ENCODE assay signal across 8 mouse cellular contexts in genomic region chr4:108363355-108364110, GRCm38 (mm10). TPM values are rescaled to one million over a fixed set of nuclear protein-coding genes. Genes with fewer than 3 reads are reported as not detected.
DNase-seq lines count a peak whose midpoint lies in the region; ATAC-seq and TF ChIP-seq lines count a peak whose summit lies in the region.

No protein-coding gene starts in this region.

- no peak for TF ChIP-seq CTCF in thymus, adult 2 months (IDR thresholded peaks at IDR 0.05; ENCODE audit: borderline replicate concordance, control insufficient read depth, extremely low read depth, insufficient read depth, low read length, poor library complexity)

- no peak for DNase-seq in heart, adult 9 months (ENCODE audit: low spot score in 2 of 2)
- DNase-seq in Muller cell, postnatal 12 days (ENCODE audit: inconsistent ontology term): peak; percentile 73
- no peak for DNase-seq in thymus, adult 2 months

- H3K4me3 ChIP-seq in heart, embryonic 12.5 days: no peak overlapping the region
- H3K4me3 ChIP-seq in hindbrain, embryonic 13.5 days: no peak overlapping the region
- no peak overlapping the region for H3K4me3 ChIP-seq in midbrain, embryonic 12.5 days
- no peak overlapping the region for H3K4me3 ChIP-seq in thymus, adult 2 months (ENCODE audit: control insufficient read depth, insufficient read depth, low read length)

- H3K9me3 ChIP-seq in heart, embryonic 12.5 days (replicated peaks): no peaks in the 10 kb centered on the region
- no peaks in the 10 kb centered on the region for H3K9me3 ChIP-seq in hindbrain, embryonic 13.5 days
- no peaks in the 10 kb centered on the region for H3K9me3 ChIP-seq in midbrain, embryonic 12.5 days

- no peak for ATAC-seq in heart, embryonic 12.5 days (ENCODE audit: insufficient number of reproducible peaks, low FRiP score)
- ATAC-seq in hindbrain, embryonic 13.5 days (ENCODE audit: low FRiP score): no peak
- 0 out of 2 replicates have a peak, but pooled peaks have one; percentile 10 for ATAC-seq in midbrain, embryonic 12.5 days (ENCODE audit: low FRiP score, low read depth)
- no peak for ATAC-seq in frontal cortex, adult (ENCODE audit: low TSS enrichment)
- no peak for ATAC-seq in megakaryocyte-erythroid progenitor cell, adult 5-6 weeks (replicated peaks; ENCODE audit: low FRiP score, low TSS enrichment, poor library complexity, severe bottlenecking)

- H3K4me2 ChIP-seq in heart, embryonic 12.5 days: peak overlapping the region; percentile 40; the same call in 1 of the 2 replicates
- no peak overlapping the region for H3K4me2 ChIP-seq in hindbrain, embryonic 13.5 days
- peak overlapping the region; percentile 30; the same call in 1 of the 2 replicates for H3K4me2 ChIP-seq in midbrain, embryonic 12.5 days (replicated peaks)

- H3K9ac ChIP-seq in heart, embryonic 12.5 days: peak overlapping the region; percentile 32; the same call in 1 of the 2 replicates
- no peak overlapping the region for H3K9ac ChIP-seq in hindbrain, embryonic 13.5 days
- peak overlapping the region; percentile 28; the same call in 1 of the 2 replicates for H3K9ac ChIP-seq in midbrain, embryonic 12.5 days (replicated peaks)

- peak overlapping the region; percentile 92 for H3K27ac ChIP-seq in heart, embryonic 12.5 days (ENCODE audit: poor library complexity, severe bottlenecking)
- H3K27ac ChIP-seq in hindbrain, embryonic 13.5 days: peak overlapping the region; percentile 79; the same call in 1 of the 2 replicates
- H3K27ac ChIP-seq in midbrain, embryonic 12.5 days (replicated peaks): peak overlapping the region; percentile 95
- H3K27ac ChIP-seq in thymus, adult 2 months (ENCODE audit: control insufficient read depth, insufficient read depth, low read length): no peak overlapping the region

- no peaks in the 10 kb centered on the region for H3K36me3 ChIP-seq in heart, embryonic 12.5 days
- H3K36me3 ChIP-seq in hindbrain, embryonic 13.5 days: no peaks in the 10 kb centered on the region
- H3K36me3 ChIP-seq in midbrain, embryonic 12.5 days: no peaks in the 10 kb centered on the region
- H3K36me3 ChIP-seq in thymus, adult 2 months (ENCODE audit: control insufficient read depth, insufficient read depth, low read length): no peaks in the 10 kb centered on the region

- H3K4me1 ChIP-seq in heart, embryonic 12.5 days (replicated peaks): peaks cover 49% of the 10 kb centered on the region
- H3K4me1 ChIP-seq in hindbrain, embryonic 13.5 days (replicated peaks): peaks cover 54% of the 10 kb centered on the region
- peaks cover 52% of the 10 kb centered on the region for H3K4me1 ChIP-seq in midbrain, embryonic 12.5 days
- H3K4me1 ChIP-seq in thymus, adult 2 months (replicated peaks; ENCODE audit: control insufficient read depth, insufficient read depth, low read length): peaks cover 6% of the 10 kb centered on the region

- H3K27me3 ChIP-seq in heart, embryonic 12.5 days (replicated peaks): no peaks in the 10 kb centered on the region
- no peaks in the 10 kb centered on the region for H3K27me3 ChIP-seq in hindbrain, embryonic 13.5 days
- no peaks in the 10 kb centered on the region for H3K27me3 ChIP-seq in midbrain, embryonic 12.5 days
- no peaks in the 10 kb centered on the region for H3K27me3 ChIP-seq in thymus, adult 2 months (ENCODE audit: control insufficient read depth, insufficient read depth, low read length)

- no peak for TF ChIP-seq POLR2A in thymus, adult 2 months (IDR thresholded peaks at IDR 0.05; ENCODE audit: control insufficient read depth, extremely low read depth, insufficient read depth, low read length, poor library complexity)

- 21% methylated on average over 7 of the region's 7 CpGs for WGBS in heart, embryonic 12.5 days
- 12% methylated on average over 7 of the region's 7 CpGs for WGBS in hindbrain, embryonic 13.5 days
- 7% methylated on average over 7 of the region's 7 CpGs for WGBS in midbrain, embryonic 12.5 days
- WGBS in thymus, adult 2 months: 84% methylated on average over 7 of the region's 7 CpGs

RNA-seq across cellular contexts. Expression of gene Shisal2a, which starts 19.6 kb away (rescaled TPM):
- polyA plus RNA-seq in heart, embryonic 12.5 days (2016; fragmentation: Nextera tagmentation; extraction: Ambion mirVana): 1.1 and 1.4 TPM in 2 replicates
- polyA plus RNA-seq in hindbrain, embryonic 13.5 days (2015; fragmentation: Nextera tagmentation; extraction: Ambion mirVana): 4.9 and 5.3 TPM in 2 replicates
- polyA plus RNA-seq in midbrain, embryonic 12.5 days (2016; fragmentation: Nextera tagmentation; extraction: Ambion mirVana): 1.7 and 2.0 TPM in 2 replicates
- not detected in 2 replicates for total RNA-seq in megakaryocyte-erythroid progenitor cell, adult 5-6 weeks (2014; fragmentation: Nextera tagmentation)
- not detected in 2 replicates for total RNA-seq in megakaryocyte-erythroid progenitor cell, adult 5-6 weeks (2017)
- not detected in 2 replicates for polyA plus RNA-seq in thymus, adult 2 months (2012; rRNA removed)

RNA-seq across cellular contexts. Expression of gene Coa7, which starts 35.6 kb away (rescaled TPM):
- 46.6 and 46.8 TPM in 2 replicates for polyA plus RNA-seq in heart, embryonic 12.5 days (2016; fragmentation: Nextera tagmentation; extraction: Ambion mirVana)
- 49.9 and 50.0 TPM in 2 replicates for polyA plus RNA-seq in hindbrain, embryonic 13.5 days (2015; fragmentation: Nextera tagmentation; extraction: Ambion mirVana)
- polyA plus RNA-seq in midbrain, embryonic 12.5 days (2016; fragmentation: Nextera tagmentation; extraction: Ambion mirVana): 50.4 and 57.5 TPM in 2 replicates
- 12.8 and 27.1 TPM in 2 replicates for total RNA-seq in megakaryocyte-erythroid progenitor cell, adult 5-6 weeks (2014; fragmentation: Nextera tagmentation)
- 5.9 and 16.1 TPM in 2 replicates for total RNA-seq in megakaryocyte-erythroid progenitor cell, adult 5-6 weeks (2017)
- polyA plus RNA-seq in thymus, adult 2 months (2012; rRNA removed): 9.4 and 10.0 TPM in 2 replicates

RNA-seq across cellular contexts. Expression of gene Gpx7, which starts 43.2 kb away (rescaled TPM):
- 66.1 and 67.6 TPM in 2 replicates for polyA plus RNA-seq in heart, embryonic 12.5 days (2016; fragmentation: Nextera tagmentation; extraction: Ambion mirVana)
- 34.1 and 35.8 TPM in 2 replicates for polyA plus RNA-seq in hindbrain, embryonic 13.5 days (2015; fragmentation: Nextera tagmentation; extraction: Ambion mirVana)
- polyA plus RNA-seq in midbrain, embryonic 12.5 days (2016; fragmentation: Nextera tagmentation; extraction: Ambion mirVana): 39.3 and 54.2 TPM in 2 replicates
- not detected in 2 replicates for total RNA-seq in megakaryocyte-erythroid progenitor cell, adult 5-6 weeks (2014; fragmentation: Nextera tagmentation)
- total RNA-seq in megakaryocyte-erythroid progenitor cell, adult 5-6 weeks (2017): 0.61 and 0.94 TPM in 2 replicates
- polyA plus RNA-seq in thymus, adult 2 months (2012; rRNA removed): 3.7 and 4.7 TPM in 2 replicates
